Mouse (Mus musculus) olfactory bulb, adult 2 months (tissue): ENCODE measurements around the gene Ube4b. TPM values are rescaled to one million over a fixed set of nuclear protein-coding genes. Genes with fewer than 3 reads are reported as not detected.

Source experiments
- H3K27ac ChIP-seq: fragments of 200-500 bp; 2 replicates; pipeline ENCODE4 v1.5.1; 2012; ENCODE audit warnings: low read depth, low read length; ENCODE audit not compliant: insufficient read depth
- H3K4me1 ChIP-seq: fragments of 200-500 bp; 2 replicates; pipeline ENCODE4 v1.6.1; 2012; ENCODE audit warnings: low read length; ENCODE audit not compliant: control insufficient read depth, insufficient read depth
- H3K4me3 ChIP-seq: fragments of 200-500 bp; 2 replicates; pipeline ENCODE4 v1.5.1; 2012; ENCODE audit warnings: mild to moderate bottlenecking, low read depth, low read length, moderate library complexity; ENCODE audit not compliant: insufficient read depth
- CTCF ChIP-seq: fragments of 200-500 bp; IDR thresholded peaks from 2 replicates; pipeline ENCODE4 v1.5.1; 2012; ENCODE audit warnings: low read depth, mild to moderate bottlenecking, low read length, moderate library complexity; ENCODE audit not compliant: insufficient read depth
- POLR2A ChIP-seq: fragments of 200-500 bp; IDR thresholded peaks from 2 replicates; pipeline ENCODE4 v1.6.1; 2012; ENCODE audit warnings: mild to moderate bottlenecking, low read depth, low read length, moderate library complexity; ENCODE audit not compliant: insufficient read depth
- WGBS: fragments of 180-500 bp; shearing (Covaris S2); methylation state at CpG from one replicate; pipeline ENCODE4 v1.1.7; 2018; 5-methylcytosine and 5-hydroxymethylcytosine counted together
- polyA plus RNA-seq: library from polyadenylated mRNA; stranded (reverse); fragments of >200 nt; gene quantifications from 2 replicates; pipeline ENCODE4 v1.2.4, GENCODE M21; 2012; ENCODE audit warnings: low replicate concordance; ENCODE audit not compliant: missing spikeins, insufficient read depth, insufficient read length

Ube4b gene
- polyA plus RNA-seq, 1 experiment: not detected

GRCm38 (mm10) chr4:149416986-149417385 is 9.6 kb downstream of the Ube4b start:
- 68% methylated on average over 2 of the region's 2 CpGs for WGBS
- TF ChIP-seq CTCF (no peak), POLR2A (no peak)

GRCm38 (mm10) chr4:149416417-149416816 is 10.1 kb downstream of the Ube4b start:
- 56% methylated on average over 10 of the region's 10 CpGs for WGBS
- TF ChIP-seq CTCF (no peak), POLR2A (no peak)

More at GRCm38 (mm10) chr4:149416986-149417385, 9.6 kb downstream of the Ube4b start:
- H3K4me3 ChIP-seq: no peak overlapping the region
- H3K4me1 ChIP-seq: peaks cover 39% of the 10 kb centered on the region
- no peak overlapping the region for H3K27ac ChIP-seq

GRCm38 (mm10) chr4:149415651-149416169 is 10.8 kb downstream of the Ube4b start:
- WGBS: 21% methylated on average over 13 of the region's 13 CpGs
- TF ChIP-seq CTCF: no peak
- no peak for TF ChIP-seq POLR2A
- Histone ChIP-seq H3K4me3 (no peak overlapping the region), H3K27ac (no peak overlapping the region), H3K4me1 (peaks cover 33% of the 10 kb centered on the region)

More at GRCm38 (mm10) chr4:149416417-149416816, 10.1 kb downstream of the Ube4b start:
- Histone ChIP-seq H3K27ac (no peak overlapping the region), H3K4me1 (peaks cover 34% of the 10 kb centered on the region), H3K4me3 (no peak overlapping the region)

GRCm38 (mm10) chr4:149414259-149414658 is 12.3 kb downstream of the Ube4b start:
- Histone ChIP-seq H3K27ac (no peak overlapping the region), H3K4me1 (peaks cover 30% of the 10 kb centered on the region), H3K4me3 (no peak overlapping the region)
- WGBS: 86% methylated on average over 3 of the region's 3 CpGs
- TF ChIP-seq CTCF: no peak
- no peak for TF ChIP-seq POLR2A

- TF ChIP-seq CTCF (no peak), POLR2A (no peak)
- 90% methylated on average over 4 of the region's 4 CpGs for WGBS
- H3K4me1 ChIP-seq: peaks cover 15% of the 10 kb centered on the region
- no peak overlapping the region for H3K27ac ChIP-seq
- H3K4me3 ChIP-seq: no peak overlapping the region
These were observed 16.8 kb downstream of the Ube4b start for GRCm38 (mm10) chr4:149409759-149410158.

- Histone ChIP-seq H3K4me1 (peaks cover 21% of the 10 kb centered on the region), H3K27ac (no peak overlapping the region), H3K4me3 (no peak overlapping the region)
- TF ChIP-seq CTCF (no peak), POLR2A (no peak)
- WGBS: 91% methylated on average over 6 of the region's 6 CpGs
These were observed 18.2 kb downstream of the Ube4b start for GRCm38 (mm10) chr4:149408331-149408730.

- Histone ChIP-seq H3K27ac (no peak overlapping the region), H3K4me1 (peaks cover 28% of the 10 kb centered on the region), H3K4me3 (no peak overlapping the region)
- no peak for TF ChIP-seq POLR2A
- TF ChIP-seq CTCF: no peak
- 83% methylated on average over 5 of the region's 5 CpGs for WGBS
These were observed 19.1 kb downstream of the Ube4b start for GRCm38 (mm10) chr4:149407461-149407860.

- WGBS: 69% methylated on average over 16 of the region's 16 CpGs
- Histone ChIP-seq H3K27ac (peak overlapping the region; percentile 22), H3K4me1 (peaks cover 40% of the 10 kb centered on the region), H3K4me3 (no peak overlapping the region)
- TF ChIP-seq POLR2A (no peak), CTCF (no peak)
These were observed 20.7 kb downstream of the Ube4b start for GRCm38 (mm10) chr4:149405713-149406443.

- no peak for TF ChIP-seq CTCF
- TF ChIP-seq POLR2A: no peak
- Histone ChIP-seq H3K4me1 (peaks cover 41% of the 10 kb centered on the region), H3K27ac (no peak overlapping the region), H3K4me3 (no peak overlapping the region)
- 44% methylated on average over 19 of the region's 19 CpGs for WGBS
These were observed 21.7 kb downstream of the Ube4b start for GRCm38 (mm10) chr4:149404640-149405465.
